Mouse (Mus musculus): ENCODE data around the gene Acss1. TPM values are rescaled to one million over a fixed set of nuclear protein-coding genes. Genes with fewer than 3 reads are reported as not detected.
A peak's percentile ranks its signal among the peaks of the same experiment; 100 is the strongest.

Gene Acss1
- total RNA-seq, 1 experiment from 2014 or later, result 39.6 TPM

- ATAC-seq (replicated peaks; ENCODE audit: low read depth, poor library complexity, severe bottlenecking), result no peak
Measured at GRCm38 (mm10) chr2:150595411-150596190, 72.7 kb downstream of the Acss1 start.

- ATAC-seq (replicated peaks; ENCODE audit: low read depth, poor library complexity, severe bottlenecking), result no peak
Measured at GRCm38 (mm10) chr2:150589076-150589475, 79.2 kb downstream of the Acss1 start.

GRCm38 (mm10) chr2:150579628-150580027 lies 88.7 kb downstream of the Acss1 start:
- ATAC-seq (replicated peaks; ENCODE audit: low read depth, poor library complexity, severe bottlenecking), result no peak

- no peak for ATAC-seq (replicated peaks; ENCODE audit: low read depth, poor library complexity, severe bottlenecking)
Measured at GRCm38 (mm10) chr2:150578603-150579002, 89.7 kb downstream of the Acss1 start.

GRCm38 (mm10) chr2:150576256-150576655 lies 92.0 kb downstream of the Acss1 start:
- no peak for ATAC-seq (replicated peaks; ENCODE audit: low read depth, poor library complexity, severe bottlenecking)

GRCm38 (mm10) chr2:150572463-150572862 lies 95.8 kb downstream of the Acss1 start:
- no peak for ATAC-seq (replicated peaks; ENCODE audit: low read depth, poor library complexity, severe bottlenecking)

- ATAC-seq (replicated peaks; ENCODE audit: low read depth, poor library complexity, severe bottlenecking), result no peak
Measured at GRCm38 (mm10) chr2:150570761-150571160, 97.5 kb downstream of the Acss1 start.

GRCm38 (mm10) chr2:150569847-150570590 lies 98.3 kb downstream of the Acss1 start, which contains the start of gene Cst7:
Cst7 (plus strand) TSS chr2:150570415.
- ATAC-seq (replicated peaks; ENCODE audit: low read depth, poor library complexity, severe bottlenecking), result peak; percentile 79

Other genes with a start within 250 kb of the Acss1 start
- gene Zfp442, start 217.0 kb downstream of the Acss1 start, total RNA-seq (2017), result 4.2 TPM in 2 replicates
- gene Zfp345, start 183.4 kb downstream of the Acss1 start, total RNA-seq (2017), result 0.92 TPM in 1 of 2 replicates, not detected in the other
- 90.6 and 112 TPM in 2 replicates for gene Cst7, start 98.1 kb downstream of the Acss1 start, total RNA-seq (2017)
- 42.3 and 46.1 TPM in 2 replicates for gene Apmap, start 59.9 kb downstream of the Acss1 start, total RNA-seq (2017)
- gene Vsx1, start 20.9 kb upstream of the Acss1 start, total RNA-seq (2017), result not detected in 2 replicates
- gene Entpd6, start 80.5 kb upstream of the Acss1 start, total RNA-seq (2017), result 13.9 and 18.4 TPM in 2 replicates
- 29.7 TPM in 2 replicates for gene Pygb, start 118.2 kb upstream of the Acss1 start, total RNA-seq (2017)
- gene Abhd12, start 236.2 kb upstream of the Acss1 start, total RNA-seq (2017), result 15.5 and 88.6 TPM in 2 replicates
- 88.0 and 96.4 TPM in 2 replicates for gene Gins1, start 236.9 kb upstream of the Acss1 start, total RNA-seq (2017)

Measured in common myeloid progenitor, adult 5-6 weeks (primary cell).